Mouse (Mus musculus) heart, postnatal 36 days (tissue): ENCODE results near the gene Alpk1. TPM values are rescaled to one million over a fixed set of nuclear protein-coding genes. Genes with fewer than 3 reads are reported as not detected.

ENCODE experiments used
- DNase-seq, 2 experiments: peaks; one replicate each; pipeline ENCODE4 v3.0.0; 2021 to 2022
- intact Hi-C: fragments of 180-260 bp; cut with DNase I; formaldehyde crosslinking; loops from one replicate; pipeline ENCODE4 v1.15.1; 2025
- total RNA-seq, 2 experiments: library from RNA; stranded (reverse); gene quantifications; 2 replicates each; pipeline ENCODE4 v1.2.3; 2021

The Alpk1 gene
- total RNA-seq, result 1 to 10 TPM; 2.7 to 4.1 TPM

DNA sequence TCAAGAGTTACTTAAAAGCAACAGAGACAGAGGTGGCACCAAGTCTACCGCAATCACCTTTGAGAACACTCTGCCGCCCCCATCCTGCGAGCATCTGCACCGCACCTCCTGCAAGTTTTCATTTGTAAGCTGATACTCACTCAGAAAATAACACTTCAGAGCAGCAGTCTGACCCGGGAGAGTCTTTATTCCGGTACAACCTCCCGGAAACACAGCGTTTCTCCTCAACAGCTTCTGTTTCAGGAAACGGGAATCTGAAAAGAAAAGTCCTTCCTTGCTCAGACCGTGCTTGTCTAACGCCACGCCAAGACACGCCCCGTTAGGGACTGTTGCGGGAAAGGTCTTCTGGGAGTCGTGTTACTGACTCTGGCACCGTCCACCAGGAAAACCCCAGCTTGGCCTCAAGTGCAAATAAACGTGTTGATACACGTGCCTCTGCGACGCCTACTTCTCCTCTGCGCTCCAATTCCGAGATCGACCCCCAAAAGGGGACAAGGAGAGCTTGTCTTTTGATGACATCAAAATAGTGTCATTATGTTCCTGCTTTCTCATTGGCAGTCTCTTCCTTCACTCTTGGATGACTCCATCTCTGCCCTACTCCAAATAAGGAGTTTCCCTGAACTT lies at the start of gene Alpk1:
TSS of gene Alpk1 (minus strand) at position 507 of the 624 bp plus-strand sequence.
- peak; percentile 74 to 85 for DNase-seq
- intact Hi-C loops, result loop anchor here (5.0 kb wide), 1 partner anchor 52 kb away; no protein-coding TSS in a partner anchor

DNA sequence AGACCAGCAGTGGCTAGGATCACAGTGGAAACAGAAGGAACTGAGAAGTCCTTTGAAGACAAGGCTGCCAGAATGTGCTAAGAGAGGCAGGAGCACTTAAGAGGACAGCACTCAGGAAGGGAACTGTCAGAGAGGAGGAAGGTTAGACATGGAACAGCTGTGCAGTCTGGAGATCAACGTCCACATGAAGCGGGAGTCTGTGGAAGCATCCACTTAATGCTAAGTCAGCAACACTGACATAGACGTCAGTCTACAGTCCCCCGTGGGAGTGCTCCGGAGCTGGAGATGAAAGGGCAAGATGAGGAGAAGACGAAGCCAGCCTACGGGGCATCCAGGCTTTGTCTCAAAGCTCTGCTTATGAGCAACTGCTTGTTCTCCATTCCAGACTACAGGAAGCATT lies 46.8 kb upstream of the Alpk1 start:
- intact Hi-C loops, result no loop called here
- peak in 1 of 2 experiments; percentile 14 for DNase-seq

DNA sequence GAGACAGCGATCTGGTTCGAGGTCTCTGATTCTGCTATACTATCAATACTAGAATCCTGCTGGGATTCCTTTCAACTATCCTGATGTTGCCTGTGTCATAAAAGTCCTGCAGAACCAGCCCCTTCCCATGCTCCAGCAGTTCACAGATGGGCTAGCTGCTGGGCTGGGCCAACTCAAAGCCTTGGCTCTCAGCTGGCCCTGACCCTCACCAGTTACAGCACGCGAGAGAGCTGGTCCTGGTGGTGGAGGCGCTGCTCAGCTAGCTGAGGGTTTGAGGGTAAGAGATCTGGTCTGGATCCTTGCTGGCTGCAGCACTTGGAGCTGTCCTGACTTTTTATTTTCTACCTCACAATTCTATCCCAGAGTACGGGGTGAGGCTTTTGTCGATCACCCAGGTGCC lies 46.2 kb upstream of the Alpk1 start:
- no peak for DNase-seq
- intact Hi-C loops, result no loop called here

DNA sequence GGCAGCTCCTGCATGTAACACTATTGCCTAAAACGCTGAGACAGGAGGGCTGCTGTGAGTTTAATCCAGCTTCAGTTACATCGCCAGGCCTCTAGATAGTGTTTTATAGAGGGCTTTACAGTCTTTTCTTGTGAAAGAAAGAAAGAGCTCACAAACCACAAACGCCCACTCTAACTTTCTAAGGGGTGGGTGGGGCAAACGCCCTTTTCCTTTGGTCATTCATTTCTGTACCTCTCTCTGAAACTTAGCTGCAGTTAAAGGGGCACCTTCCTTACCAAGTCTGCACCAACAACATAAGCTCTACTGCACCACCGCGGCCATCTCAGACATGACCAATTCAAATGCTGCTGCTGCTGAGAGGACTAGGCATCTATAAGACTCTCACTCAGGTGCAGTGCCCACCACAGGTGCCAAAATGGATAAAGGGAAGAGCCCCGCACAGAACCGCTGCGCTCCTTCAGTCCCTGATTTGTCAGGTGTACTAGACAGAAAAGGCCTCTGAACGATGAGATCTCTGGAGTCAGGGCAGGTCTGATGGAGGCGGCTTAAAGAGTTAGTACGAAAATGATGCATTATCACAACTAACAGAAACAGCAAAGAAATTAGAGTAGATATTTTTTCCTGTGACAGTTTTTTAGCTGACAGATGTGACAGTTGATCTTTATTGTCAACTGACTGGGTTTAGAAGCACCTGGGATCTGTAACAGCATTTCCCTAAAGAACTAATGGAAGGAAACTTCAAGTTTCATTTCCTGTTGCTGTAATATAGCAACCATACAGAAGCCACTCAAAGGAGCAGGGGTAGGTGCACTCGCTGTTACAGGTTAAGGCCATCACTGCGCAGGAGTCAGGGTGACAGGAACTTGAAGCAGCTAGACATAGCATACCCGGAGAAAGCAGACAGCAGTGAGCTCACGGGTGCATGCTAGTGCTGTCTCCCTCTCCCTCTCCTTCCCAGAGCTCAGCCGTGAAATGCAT lies 43.8 kb upstream of the Alpk1 start:
- intact Hi-C loops, result no loop called here
- DNase-seq, result no peak

GRCm38 (mm10) chr3:127821209-127821608 lies 40.9 kb upstream of the Alpk1 start:
- DNase-seq, result no peak
- intact Hi-C loops, result no loop called here

- no peak for DNase-seq
- intact Hi-C loops, result no loop called here
Measured at GRCm38 (mm10) chr3:127820400-127820799, 40.1 kb upstream of the Alpk1 start.

DNA sequence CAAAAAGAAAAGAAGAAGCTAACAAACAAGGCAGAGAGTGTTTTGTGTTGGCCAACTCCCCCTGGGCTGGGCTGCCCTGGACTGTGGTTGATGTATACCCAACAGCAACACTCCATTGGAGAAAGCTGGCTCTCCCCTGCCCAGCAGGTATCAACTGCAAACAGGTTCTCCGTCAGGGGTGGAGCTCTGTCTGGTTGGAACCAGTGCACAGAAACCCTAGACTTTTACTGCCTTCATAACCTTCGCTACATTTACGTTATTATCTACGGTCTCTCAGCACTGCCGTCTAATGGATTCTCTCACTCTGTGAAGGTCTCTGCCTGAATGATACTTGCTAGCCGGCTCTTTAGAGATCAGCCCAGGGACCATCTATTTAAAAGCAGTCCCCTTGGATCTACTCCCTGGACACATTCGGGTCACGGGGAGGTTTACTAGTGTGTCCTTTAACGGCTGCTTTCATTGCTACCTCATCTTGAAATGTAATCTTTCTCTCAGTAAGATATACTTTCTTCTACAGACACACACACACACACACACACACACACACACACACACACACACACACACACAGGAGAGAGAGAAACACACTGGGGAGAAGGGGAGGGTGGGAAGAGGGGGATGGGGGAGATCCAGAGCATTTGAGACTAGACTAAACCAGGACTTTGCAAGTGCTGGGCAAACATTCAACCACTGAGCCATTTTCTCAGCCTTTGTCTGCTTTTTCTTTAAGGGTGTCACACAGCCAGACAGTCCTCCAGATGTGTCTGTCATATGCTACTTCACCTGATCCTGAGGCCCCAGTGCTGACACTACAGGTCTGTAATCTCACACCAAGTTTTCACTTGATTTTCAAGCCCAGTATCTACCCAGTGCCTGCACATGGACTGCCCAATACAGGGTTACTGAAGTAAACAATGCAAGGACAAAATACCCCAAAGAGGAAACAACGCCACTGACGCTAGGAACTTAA lies 38.7 kb upstream of the Alpk1 start:
- intact Hi-C loops, result no loop called here
- no peak for DNase-seq

- no peak for DNase-seq
- intact Hi-C loops, result no loop called here
Measured at GRCm38 (mm10) chr3:127817120-127817683, 36.9 kb upstream of the Alpk1 start.

GRCm38 (mm10) chr3:127809103-127809502 lies 28.8 kb upstream of the Alpk1 start:
- intact Hi-C loops, result no loop called here
- DNase-seq, result no peak

DNA sequence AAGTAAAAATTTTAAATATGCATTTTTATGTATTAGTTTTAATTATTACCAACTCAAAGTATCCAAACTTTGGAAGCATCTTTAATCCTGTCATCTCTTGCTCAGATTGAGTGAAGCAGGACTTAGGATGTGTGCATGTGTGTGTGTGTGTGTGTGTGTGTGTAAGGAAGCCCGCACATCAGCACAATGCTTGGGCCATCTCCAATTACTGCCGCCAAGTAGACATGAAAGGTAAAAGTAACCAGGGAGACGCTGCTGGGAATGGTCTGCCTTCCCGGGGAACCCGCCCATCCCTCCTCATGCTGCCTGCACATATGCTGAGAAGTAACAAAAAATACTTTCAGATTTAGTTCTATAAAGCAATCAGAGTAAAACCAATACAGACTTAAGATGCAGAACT lies 27.5 kb upstream of the Alpk1 start:
- no peak for DNase-seq
- intact Hi-C loops, result no loop called here

DNA sequence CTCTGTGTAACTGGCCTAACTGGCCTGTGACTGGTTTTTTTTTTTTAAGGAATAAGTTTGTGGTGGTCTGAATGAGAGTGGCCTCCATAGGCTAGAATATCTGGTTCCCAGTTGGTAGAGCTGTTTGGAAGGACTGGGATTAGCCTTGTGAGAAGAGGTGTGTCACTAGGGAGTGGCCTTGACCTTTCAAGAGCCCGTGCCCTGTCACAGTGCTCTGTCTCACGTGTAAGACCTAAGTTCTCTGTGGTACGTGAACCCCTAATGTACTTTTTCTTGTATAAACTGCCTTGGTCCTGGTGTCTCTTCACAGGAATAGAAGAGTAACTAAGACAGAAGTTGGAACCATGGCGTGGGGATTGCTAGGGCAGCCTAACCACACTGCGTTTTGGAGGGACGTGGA lies 25.7 kb upstream of the Alpk1 start:
- DNase-seq, result no peak
- intact Hi-C loops, result no loop called here

DNA sequence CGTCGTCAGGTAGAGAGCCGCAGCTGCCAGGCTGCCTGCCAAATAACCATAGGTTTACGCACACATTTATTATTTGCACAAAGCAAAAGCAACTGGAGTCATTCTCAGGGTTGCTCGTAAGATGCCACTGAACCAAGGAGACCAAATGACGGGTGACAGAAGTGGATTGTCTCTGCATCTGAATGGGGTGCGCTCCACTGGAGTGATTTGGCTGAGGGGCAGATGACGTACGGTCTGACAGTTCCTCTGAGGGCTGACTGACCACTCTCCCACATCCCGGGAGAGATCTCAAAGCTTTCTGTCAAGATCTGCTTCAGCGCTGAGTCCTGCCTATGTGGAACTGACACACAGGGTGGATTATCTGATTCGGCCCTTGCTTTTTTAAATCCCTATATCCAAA lies 24.7 kb upstream of the Alpk1 start:
- DNase-seq, result no peak
- intact Hi-C loops, result no loop called here

DNA sequence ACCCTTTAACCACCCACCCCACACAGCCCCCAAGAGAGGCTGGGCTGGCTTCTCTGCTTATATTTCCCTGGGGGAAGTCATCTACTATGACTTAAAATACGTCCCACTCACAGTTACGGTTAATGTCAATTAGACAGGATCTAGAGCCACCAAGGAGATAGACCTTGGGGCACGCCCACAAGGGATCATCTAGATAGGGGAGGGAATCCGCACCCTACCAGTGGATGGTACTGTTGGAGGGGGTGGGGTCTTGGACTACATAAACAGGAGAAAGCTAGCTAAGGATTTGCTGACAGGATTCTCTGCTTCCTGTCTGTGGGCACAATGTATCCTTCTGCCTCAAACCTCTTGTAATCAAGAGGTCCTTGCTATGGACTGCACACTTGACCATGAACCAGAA lies 24.1 kb upstream of the Alpk1 start:
- intact Hi-C loops, result no loop called here
- DNase-seq, result no peak

DNA sequence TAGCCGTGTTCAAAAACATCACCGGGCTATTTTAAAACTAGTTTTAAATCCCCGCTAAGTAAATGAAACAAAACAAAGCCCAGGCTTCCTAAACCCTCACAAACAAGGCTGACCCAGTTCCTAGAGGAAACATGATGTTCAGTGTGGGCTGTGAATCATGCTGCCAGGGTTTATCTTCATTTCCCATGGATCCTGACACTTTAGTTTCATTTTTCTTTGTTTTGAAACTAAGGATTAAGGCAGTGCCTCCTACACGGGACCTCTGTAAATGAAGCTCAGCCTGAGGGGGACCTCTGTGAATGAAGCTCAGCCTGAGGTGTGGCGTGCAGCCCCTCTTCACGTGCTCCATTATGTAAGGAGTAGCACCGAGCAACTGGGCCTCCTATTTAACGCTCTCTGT lies 22.5 kb upstream of the Alpk1 start:
- DNase-seq, result peak in 1 of 2 experiments; percentile 29
- intact Hi-C loops, result no loop called here

DNA sequence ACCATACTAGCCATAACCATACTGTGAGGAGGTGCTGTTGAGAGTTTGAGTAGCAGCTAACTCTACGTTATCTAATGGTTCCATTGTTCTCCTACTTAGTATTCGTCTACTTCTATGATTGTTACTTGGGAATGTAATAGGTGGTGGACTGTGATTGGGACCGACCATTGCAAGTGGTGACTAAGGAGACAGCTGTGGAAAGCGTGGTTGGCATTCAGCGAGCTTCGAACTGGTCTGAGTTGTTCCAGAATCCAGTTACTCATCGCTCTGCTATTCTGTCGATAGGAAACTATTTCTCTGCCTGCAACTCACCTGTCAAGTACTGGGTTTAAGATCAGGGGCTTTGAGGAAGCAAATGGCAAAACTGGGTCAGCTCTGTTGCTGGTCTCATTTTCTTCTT lies 20.8 kb upstream of the Alpk1 start:
- intact Hi-C loops, result no loop called here
- DNase-seq, result no peak

- intact Hi-C loops, result no loop called here
Measured at GRCm38 (mm10) chr3:127796271-127796670, 15.9 kb upstream of the Alpk1 start.

DNA sequence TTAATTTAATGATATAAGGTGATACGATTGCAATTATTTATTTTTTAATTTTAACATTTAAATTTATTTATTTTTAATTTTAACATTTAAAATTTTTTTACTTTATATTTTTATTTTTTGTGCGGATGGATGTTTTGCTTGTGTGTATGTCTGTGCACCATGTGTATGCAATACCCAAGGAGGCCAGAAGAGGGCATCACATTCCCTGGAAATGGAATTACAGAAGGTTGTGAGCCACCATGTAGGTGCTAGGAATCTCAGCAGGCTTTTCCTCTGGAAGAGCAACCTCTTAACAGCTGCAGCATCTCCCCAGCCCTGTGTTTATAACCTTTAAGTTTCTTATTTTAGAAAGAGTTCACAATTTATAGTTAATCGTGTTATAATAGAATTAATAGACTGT lies 15.4 kb upstream of the Alpk1 start:
- intact Hi-C loops, result no loop called here
- DNase-seq, result no peak

More at GRCm38 (mm10) chr3:127796271-127796670, 15.9 kb upstream of the Alpk1 start:
- no peak for DNase-seq

- DNase-seq, result no peak
- intact Hi-C loops, result loop anchor here (5.0 kb wide), 1 partner anchor 44 kb away; the partner anchor contains the start of gene Ap1ar
Measured at GRCm38 (mm10) chr3:127793022-127793421, 12.7 kb upstream of the Alpk1 start.

GRCm38 (mm10) chr3:127791595-127792561 lies 11.6 kb upstream of the Alpk1 start:
- intact Hi-C loops, result loop anchor here (5.0 kb wide), 1 partner anchor 45 kb away; the partner anchor contains the start of gene Ap1ar
- DNase-seq, result no peak
